Mouse (Mus musculus) stomach, embryonic 16.5 days (tissue): Measurements from ENCODE around the gene Tcf25. TPM values are rescaled to one million over a fixed set of nuclear protein-coding genes. Genes with fewer than 3 reads are reported as not detected.
"Not testable (repeated sequence)": the region's sequence is repeated elsewhere in the genome, so short reads cannot be mapped to it uniquely, and the experiment has no call there.

ENCODE experiments used
- ATAC-seq: fragments of 200-750 bp; cut with Nextera tagmentation; 2 replicates; pipeline ENCODE4 v1.8.0; 2017; ENCODE audit warnings: moderate number of reproducible peaks, moderate TSS enrichment; ENCODE audit not compliant: insufficient read depth, low FRiP score
- H3K27ac ChIP-seq: fragments of 300-500 bp; sonication (generic); 2 replicates; pipeline ENCODE4 v1.5.1; 2014; ENCODE audit warnings: low read length
- H3K27me3 ChIP-seq: fragments of 300-500 bp; sonication (generic); 2 replicates; pipeline ENCODE4 v1.6.1; 2014; ENCODE audit warnings: low read length, control low read depth, mixed read lengths; ENCODE audit not compliant: control insufficient read depth, insufficient read depth
- H3K36me3 ChIP-seq: fragments of 300-500 bp; sonication (generic); 2 replicates; pipeline ENCODE4 v1.6.1; 2014; ENCODE audit warnings: low read length; ENCODE audit not compliant: control insufficient read depth, insufficient read depth
- H3K4me1 ChIP-seq: fragments of 300-500 bp; sonication (generic); 2 replicates; pipeline ENCODE4 v1.6.1; 2014; ENCODE audit warnings: low read length, control low read depth, mixed read lengths; ENCODE audit not compliant: control insufficient read depth, insufficient read depth
- H3K4me2 ChIP-seq: fragments of 300-500 bp; sonication (generic); 2 replicates; pipeline ENCODE4 v1.6.1; 2014; ENCODE audit warnings: low read depth, low read length, mixed read lengths
- H3K4me3 ChIP-seq: fragments of 300-500 bp; sonication (generic); replicated peaks from 2 replicates; pipeline ENCODE4 v1.5.1; 2014; ENCODE audit warnings: mild to moderate bottlenecking, low read length
- H3K9ac ChIP-seq: fragments of 300-500 bp; sonication (generic); 2 replicates; pipeline ENCODE4 v1.6.1; 2014; ENCODE audit warnings: low read length
- H3K9me3 ChIP-seq: fragments of 300-500 bp; sonication (generic); replicated peaks from 2 replicates; pipeline ENCODE4 v1.6.1; 2016; ENCODE audit warnings: low read length, control low read depth; ENCODE audit not compliant: control insufficient read depth
- WGBS: fragments of 180-500 bp; shearing (Covaris S2); extraction: QIAGEN DNeasy Blood & Tissue Kit; methylation state at CpG from one replicate; pipeline ENCODE4 v1.1.7; 2014; 5-methylcytosine and 5-hydroxymethylcytosine counted together
- polyA plus RNA-seq: library from polyadenylated mRNA; unstranded; fragments of >200 nt; fragmentation: Nextera tagmentation; extraction: Ambion mirVana; gene quantifications from 2 replicates; pipeline ENCODE4 v1.2.1, GENCODE M21; 2015

The Tcf25 gene
- polyA plus RNA-seq, 1 experiment from 2014 or later, result 177 TPM

- no peak overlapping the region for H3K9ac ChIP-seq
- H3K27me3 ChIP-seq, result no peaks in the 10 kb centered on the region
- 95% methylated on average over 29 of the region's 29 CpGs for WGBS
- no peak for ATAC-seq
- H3K4me1 ChIP-seq, result no peaks in the 10 kb centered on the region
- no peak overlapping the region for H3K27ac ChIP-seq
- no peak overlapping the region for H3K4me2 ChIP-seq
- peaks cover 39% of the 10 kb centered on the region for H3K9me3 ChIP-seq
- H3K36me3 ChIP-seq, result no peaks in the 10 kb centered on the region; the same call in 1 of the 2 replicates
- no peak overlapping the region for H3K4me3 ChIP-seq
Measured at GRCm38 (mm10) chr8:123428343-123428893, 54.9 kb downstream of the Tcf25 start.

GRCm38 (mm10) chr8:123428939-123429721 lies 55.6 kb downstream of the Tcf25 start:
- no peaks in the 10 kb centered on the region; the same call in 1 of the 2 replicates for H3K36me3 ChIP-seq
- 95% methylated on average over 23 of the region's 23 CpGs for WGBS
- no peak for ATAC-seq
- H3K9ac ChIP-seq, result no peak overlapping the region
- H3K4me2 ChIP-seq, result no peak overlapping the region
- no peak overlapping the region for H3K27ac ChIP-seq
- peaks cover 39% of the 10 kb centered on the region for H3K9me3 ChIP-seq
- H3K4me3 ChIP-seq, result no peak overlapping the region
- no peaks in the 10 kb centered on the region for H3K27me3 ChIP-seq
- H3K4me1 ChIP-seq, result no peaks in the 10 kb centered on the region

GRCm38 (mm10) chr8:123429722-123430013 lies 56.1 kb downstream of the Tcf25 start:
- H3K4me3 ChIP-seq, H3K27ac ChIP-seq, ATAC-seq, H3K27me3 ChIP-seq, H3K9ac ChIP-seq, H3K36me3 ChIP-seq, H3K4me1 ChIP-seq, H3K4me2 ChIP-seq: not testable (repeated sequence)
- H3K9me3 ChIP-seq, result peaks cover 39% of the 10 kb centered on the region
- WGBS, result 97% methylated on average over 14 of the region's 15 CpGs

GRCm38 (mm10) chr8:123430936-123431335 lies 57.4 kb downstream of the Tcf25 start:
- H3K36me3 ChIP-seq, H3K4me3 ChIP-seq, H3K27ac ChIP-seq, H3K4me2 ChIP-seq, H3K27me3 ChIP-seq, H3K9ac ChIP-seq, H3K4me1 ChIP-seq, ATAC-seq: not testable (repeated sequence)
- WGBS, result 89% methylated on average over 8 of the region's 8 CpGs
- H3K9me3 ChIP-seq, result peaks cover 39% of the 10 kb centered on the region

- peaks cover 34% of the 10 kb centered on the region for H3K9me3 ChIP-seq
- no peaks in the 10 kb centered on the region; the same call in 1 of the 2 replicates for H3K36me3 ChIP-seq
- WGBS, result 95% methylated on average over 25 of the region's 25 CpGs
Measured at GRCm38 (mm10) chr8:123431616-123432365, 58.2 kb downstream of the Tcf25 start.

GRCm38 (mm10) chr8:123432381-123432780 lies 58.8 kb downstream of the Tcf25 start:
- H3K4me1 ChIP-seq, result no peaks in the 10 kb centered on the region
- no peaks in the 10 kb centered on the region; the same call in 1 of the 2 replicates for H3K36me3 ChIP-seq
- ATAC-seq, result no peak
- no peaks in the 10 kb centered on the region for H3K27me3 ChIP-seq
- H3K4me2 ChIP-seq, result no peak overlapping the region
- peaks cover 28% of the 10 kb centered on the region for H3K9me3 ChIP-seq
- H3K4me3 ChIP-seq, result no peak overlapping the region
- no peak overlapping the region for H3K9ac ChIP-seq
- 91% methylated on average over 16 of the region's 16 CpGs for WGBS
- no peak overlapping the region for H3K27ac ChIP-seq

More at GRCm38 (mm10) chr8:123431616-123432365, 58.2 kb downstream of the Tcf25 start:
- no peak for ATAC-seq
- no peak overlapping the region for H3K4me3 ChIP-seq
- no peaks in the 10 kb centered on the region for H3K4me1 ChIP-seq
- H3K27me3 ChIP-seq, result no peaks in the 10 kb centered on the region
- H3K4me2 ChIP-seq, result no peak overlapping the region
- H3K9ac ChIP-seq, result no peak overlapping the region
- H3K27ac ChIP-seq, result no peak overlapping the region

- not testable (repeated sequence) for H3K27ac ChIP-seq, H3K4me2 ChIP-seq, ATAC-seq, H3K36me3 ChIP-seq, H3K9ac ChIP-seq, H3K27me3 ChIP-seq, H3K4me1 ChIP-seq, H3K4me3 ChIP-seq
- H3K9me3 ChIP-seq, result peaks cover 17% of the 10 kb centered on the region
- WGBS, result 96% methylated on average over 43 of the region's 47 CpGs
Measured at GRCm38 (mm10) chr8:123433241-123433974, 59.9 kb downstream of the Tcf25 start.

- H3K4me2 ChIP-seq, result no peak overlapping the region
- no peak overlapping the region for H3K4me3 ChIP-seq
- 0 out of 2 replicates have a peak, but pooled peaks cover 5% of the 10 kb centered on the region for H3K4me1 ChIP-seq
- H3K27ac ChIP-seq, result no peak overlapping the region
- 89% methylated on average over 2 of the region's 2 CpGs for WGBS
- no peaks in the 10 kb centered on the region for H3K27me3 ChIP-seq
- H3K9ac ChIP-seq, result no peak overlapping the region
- no peak for ATAC-seq
- no peaks in the 10 kb centered on the region for H3K36me3 ChIP-seq
- no peaks in the 10 kb centered on the region for H3K9me3 ChIP-seq
Measured at GRCm38 (mm10) chr8:123441788-123442187, 68.2 kb downstream of the Tcf25 start.
